Mouse (Mus musculus): ENCODE measurements around the gene Cdkl2.

DNA sequence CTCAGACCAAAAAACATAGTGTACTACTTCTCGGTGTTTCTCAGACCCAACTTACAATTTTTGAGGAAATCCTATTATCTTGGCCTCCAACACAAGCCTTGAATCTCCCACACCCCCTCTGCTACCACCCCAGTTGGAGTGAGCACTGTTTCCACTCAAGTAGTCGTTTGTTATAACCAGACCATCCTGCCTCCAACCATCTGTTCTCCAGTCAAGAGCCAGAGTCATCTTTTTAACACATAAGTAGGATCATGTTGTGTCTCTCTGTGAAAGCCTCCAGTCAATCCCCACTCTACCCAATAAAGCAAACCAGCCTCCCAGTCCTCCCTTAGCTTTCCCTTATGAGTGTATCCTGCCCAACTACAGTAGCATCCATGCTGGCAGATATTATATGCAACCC lies 60.2 kb downstream of the Cdkl2 start:
- no peak for TF ChIP-seq CTCF (conservative IDR thresholded peaks at IDR 0.05; ENCODE audit: low read length)
- TF ChIP-seq NANOG (IDR thresholded peaks at IDR 0.05; ENCODE audit: borderline replicate concordance, low read length), result no peak
- TF ChIP-seq POU5F1 (IDR thresholded peaks at IDR 0.05; ENCODE audit: borderline replicate concordance, low read length), result no peak

All from E14TG2a.4 (cell line).